Mouse (Mus musculus) kidney, adult 18-20 months (tissue): ENCODE measurements around the gene Slc25a51.

ENCODE experiments used
- DNase-seq: peaks from one replicate; pipeline ENCODE4 v3.0.0; 2021

The Slc25a51 gene

DNA sequence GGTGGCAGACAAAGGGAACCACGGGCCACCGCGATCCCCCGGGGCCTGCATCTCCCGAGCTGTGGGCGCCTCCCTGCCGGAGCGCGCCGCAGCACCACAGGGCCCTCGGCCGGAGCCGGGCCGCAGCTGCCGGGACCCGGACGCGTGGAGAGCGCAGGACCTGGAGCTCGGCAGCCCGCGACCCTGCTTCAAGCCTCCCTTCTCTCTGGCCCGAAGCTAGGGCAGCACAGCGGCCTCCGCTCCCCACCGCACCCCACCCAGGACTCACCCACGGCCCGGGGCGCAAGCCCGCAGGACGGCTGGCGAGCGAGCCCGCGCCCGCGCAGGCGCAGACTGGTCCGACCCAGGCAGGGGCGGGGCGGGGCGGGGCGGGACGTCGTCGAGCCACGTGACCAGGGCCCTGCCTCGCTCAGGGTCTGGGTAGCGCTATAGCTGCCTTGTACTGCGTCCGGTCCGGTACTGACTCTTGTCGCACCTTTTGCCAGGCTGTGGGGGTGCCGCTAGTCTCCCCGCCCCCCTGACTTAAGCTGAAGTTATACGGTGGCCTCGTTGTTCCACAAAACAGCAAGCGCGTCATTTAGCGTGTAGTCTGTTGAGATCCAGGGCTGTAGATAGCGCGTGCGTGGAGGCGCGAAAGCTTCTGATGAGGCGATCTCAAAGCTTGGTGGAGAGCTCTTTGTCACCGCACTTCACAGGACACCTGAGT, at the start of gene Slc25a51:
Gene Slc25a51 (minus strand): TSS at position 340 of the 706 bp plus-strand sequence.
- peak; percentile 87 for DNase-seq

GRCm38 (mm10) chr4:45457543-45457942, 49.0 kb upstream of the Slc25a51 start:
- DNase-seq = no peak

GRCm38 (mm10) chr4:45455001-45455400, 46.4 kb upstream of the Slc25a51 start:
- DNase-seq = no peak

- peak; percentile 86 for DNase-seq
Observed at GRCm38 (mm10) chr4:45453271-45453851, 44.8 kb upstream of the Slc25a51 start.

GRCm38 (mm10) chr4:45452569-45453111, 44.1 kb upstream of the Slc25a51 start:
- peak; percentile 81 for DNase-seq

DNA sequence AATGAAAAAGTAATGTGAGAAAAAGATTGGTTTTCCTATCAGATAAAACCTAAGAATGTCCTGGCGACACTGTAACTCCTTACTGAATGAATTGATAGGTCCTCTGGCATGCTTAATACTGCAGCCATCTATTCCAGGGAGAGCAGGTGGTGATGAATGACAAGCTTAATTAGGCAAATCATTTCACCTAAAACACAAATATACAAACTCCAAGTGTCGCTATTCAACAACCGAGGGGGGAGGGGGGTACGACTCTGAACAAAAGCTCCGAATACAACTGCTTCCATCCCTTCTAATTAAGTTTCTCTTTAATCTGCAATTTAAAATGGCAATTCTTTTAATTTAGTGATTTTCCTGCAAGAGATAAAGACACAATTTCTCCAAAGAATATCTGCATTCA, 40.4 kb upstream of the Slc25a51 start:
- DNase-seq = no peak

- no peak for DNase-seq
Observed at GRCm38 (mm10) chr4:45448481-45448880, 39.9 kb upstream of the Slc25a51 start.

DNA sequence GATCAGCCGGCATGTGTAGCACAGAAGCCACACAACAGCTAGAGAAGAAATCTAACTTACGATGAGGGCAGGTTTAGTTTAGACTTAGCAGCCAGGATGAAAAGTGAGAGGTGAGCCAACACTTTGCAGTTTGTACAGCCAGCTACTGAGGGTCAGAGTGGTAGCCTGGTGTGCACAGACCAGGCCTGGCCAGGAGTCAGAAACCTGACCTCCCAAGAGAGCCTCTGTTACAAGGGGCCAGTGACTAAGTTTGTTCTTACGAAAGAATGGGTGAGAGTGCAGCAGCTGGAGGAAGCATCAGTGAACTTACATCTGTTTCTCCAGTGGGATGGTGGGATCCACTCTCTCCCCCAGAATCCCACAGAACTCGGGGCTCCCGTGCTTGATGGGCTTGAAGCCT, 38.6 kb upstream of the Slc25a51 start:
- no peak for DNase-seq

GRCm38 (mm10) chr4:45445235-45445634, 36.7 kb upstream of the Slc25a51 start:
- DNase-seq = no peak

DNA sequence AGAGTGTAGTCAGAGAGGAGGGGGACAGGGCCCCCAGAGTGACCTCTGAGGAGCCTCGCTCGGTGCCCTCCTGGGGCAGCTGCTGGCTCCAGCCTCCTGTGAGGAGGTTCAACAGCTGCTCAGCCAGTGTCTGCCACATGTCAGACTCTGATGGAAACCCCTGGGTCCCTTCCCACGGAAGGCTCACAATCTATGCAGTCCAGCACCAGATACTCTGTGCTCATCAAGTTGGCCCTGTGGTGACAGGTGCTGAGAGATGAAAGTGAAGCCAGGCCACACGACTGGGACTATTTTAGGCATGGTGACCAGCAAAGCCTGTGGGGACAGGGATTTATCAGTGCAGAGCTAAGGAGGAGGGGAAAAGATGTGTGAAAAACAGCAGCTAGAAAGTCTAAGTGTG, 36.2 kb upstream of the Slc25a51 start:
- DNase-seq = no peak

GRCm38 (mm10) chr4:45443652-45444051, 35.1 kb upstream of the Slc25a51 start:
- peak; percentile 69 for DNase-seq

DNA sequence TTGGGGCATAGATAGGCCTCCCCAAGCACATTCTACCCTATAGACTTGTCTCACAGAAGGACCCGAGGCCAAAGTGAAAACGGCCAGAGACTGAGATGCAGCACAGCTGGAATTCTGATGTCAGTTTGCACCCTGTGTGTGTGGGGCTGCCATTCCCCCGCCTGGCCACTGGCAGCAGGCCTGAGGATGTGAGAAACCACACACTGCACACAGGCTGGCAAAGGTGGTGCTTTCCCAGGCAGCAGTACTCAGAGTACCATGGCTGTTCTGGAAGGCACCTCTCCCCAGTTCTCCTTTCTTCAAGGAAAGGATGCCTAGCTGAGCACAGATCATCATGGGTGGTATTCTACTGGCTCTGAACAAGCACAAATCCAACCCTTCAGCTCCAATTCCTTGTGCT, 33.7 kb upstream of the Slc25a51 start:
- no peak for DNase-seq

DNA sequence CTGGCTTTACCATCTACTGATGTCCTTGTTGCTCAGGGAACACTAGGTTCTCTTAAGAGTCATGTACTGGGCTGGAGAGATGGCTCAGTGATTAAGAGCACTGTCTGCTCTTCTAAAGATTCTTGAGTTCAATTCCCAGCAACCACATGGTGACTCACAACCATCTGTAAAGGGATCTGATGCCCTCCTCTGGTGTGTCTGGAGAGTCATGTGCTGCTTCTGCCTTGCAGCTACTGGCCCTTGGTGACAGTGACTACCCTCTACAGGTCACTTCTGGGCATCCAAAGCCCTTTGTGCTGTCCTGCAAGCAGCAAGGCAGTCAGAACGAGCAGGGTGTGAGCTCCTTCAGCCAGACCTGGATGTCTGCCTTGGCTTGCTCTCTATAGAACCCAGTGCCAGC, 33.2 kb upstream of the Slc25a51 start:
- no peak for DNase-seq

- DNase-seq = no peak
Observed at GRCm38 (mm10) chr4:45439281-45439680, 30.7 kb upstream of the Slc25a51 start.

GRCm38 (mm10) chr4:45437010-45437409, 28.4 kb upstream of the Slc25a51 start:
- no peak for DNase-seq

DNA sequence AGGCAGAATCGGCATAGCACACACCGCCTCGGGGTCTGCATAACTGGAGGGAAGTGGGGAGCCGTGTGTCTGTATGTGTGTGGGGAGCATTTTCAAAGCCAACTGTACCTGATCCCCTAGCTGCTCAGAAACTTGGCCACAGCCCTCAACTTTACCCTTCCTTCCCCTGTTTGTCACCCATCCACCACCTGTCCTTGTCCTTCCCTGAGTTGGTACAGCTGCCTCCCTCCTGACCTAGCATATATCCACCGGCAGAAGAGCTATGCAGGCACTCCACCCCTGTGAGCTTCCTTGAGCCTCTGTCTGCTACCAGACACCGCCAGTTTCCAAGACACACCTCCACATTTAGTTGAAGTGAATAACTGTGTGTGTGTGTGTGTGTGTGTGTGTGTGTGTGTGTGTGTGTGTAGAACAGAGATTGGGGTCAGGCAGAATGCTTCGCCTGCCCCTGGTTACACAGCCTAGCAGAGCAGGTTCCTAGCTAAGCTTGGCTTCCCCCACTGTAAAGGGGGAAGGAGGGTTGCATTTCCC, 27.9 kb upstream of the Slc25a51 start:
- no peak for DNase-seq

DNA sequence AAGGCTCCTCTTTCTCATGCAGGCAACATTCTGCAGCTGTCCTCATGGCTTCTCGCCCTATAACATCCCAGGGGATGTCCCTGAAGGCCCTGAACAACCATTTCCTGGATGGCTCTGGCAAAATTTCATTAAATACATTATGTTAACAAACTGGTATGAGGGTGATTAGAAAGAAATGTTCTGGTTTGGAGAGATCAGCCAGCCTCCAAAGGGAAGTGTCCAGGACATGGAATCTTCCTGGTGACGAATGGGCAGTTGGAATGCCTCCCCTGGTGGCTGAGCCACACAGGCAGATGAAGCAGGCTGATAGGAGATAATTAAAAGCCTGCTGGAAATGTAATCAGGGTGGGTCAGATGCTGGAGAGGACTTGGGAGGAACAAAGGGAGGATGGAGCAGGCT, 27.3 kb upstream of the Slc25a51 start:
- DNase-seq = no peak

DNA sequence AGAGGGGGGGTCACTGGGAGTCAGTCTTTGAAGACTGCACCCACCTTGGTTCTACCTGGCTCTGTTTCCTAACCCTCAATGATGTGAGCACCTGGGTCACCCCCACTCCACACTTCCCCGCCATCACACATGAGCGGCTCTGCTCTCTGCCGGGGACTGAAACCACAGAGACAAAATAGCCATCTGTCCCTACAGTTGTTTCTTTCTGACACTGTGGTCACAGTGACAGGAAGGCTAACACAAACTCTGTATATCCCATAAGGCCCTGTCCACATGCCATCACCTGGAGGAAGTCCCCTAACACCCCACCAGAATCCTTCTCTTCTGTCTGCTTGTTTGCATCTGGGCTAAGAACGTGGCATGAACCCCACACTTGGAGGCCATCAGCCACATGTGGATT, 26.1 kb upstream of the Slc25a51 start:
- no peak for DNase-seq

DNA sequence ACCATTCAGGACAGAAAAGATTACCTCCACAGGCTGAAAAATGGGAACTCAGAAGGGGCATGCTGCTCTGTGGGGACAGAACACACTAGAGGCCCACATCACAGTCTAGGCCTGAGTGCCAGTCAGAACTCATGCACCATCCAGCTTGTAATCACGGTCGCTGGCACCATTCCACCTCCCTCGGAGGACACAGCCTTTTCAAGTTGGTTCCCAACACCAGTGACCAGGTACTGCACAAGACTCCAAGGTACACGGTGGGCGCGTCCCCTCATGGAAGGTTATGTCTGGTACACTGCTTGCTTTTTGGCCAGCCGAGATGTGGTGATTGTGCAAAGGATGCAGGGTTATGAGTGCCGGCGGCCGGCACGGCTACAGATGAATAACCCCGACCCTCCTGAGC, 25.5 kb upstream of the Slc25a51 start:
- DNase-seq = peak; percentile 48

GRCm38 (mm10) chr4:45431806-45432205, 23.2 kb upstream of the Slc25a51 start:
- DNase-seq = no peak

DNA sequence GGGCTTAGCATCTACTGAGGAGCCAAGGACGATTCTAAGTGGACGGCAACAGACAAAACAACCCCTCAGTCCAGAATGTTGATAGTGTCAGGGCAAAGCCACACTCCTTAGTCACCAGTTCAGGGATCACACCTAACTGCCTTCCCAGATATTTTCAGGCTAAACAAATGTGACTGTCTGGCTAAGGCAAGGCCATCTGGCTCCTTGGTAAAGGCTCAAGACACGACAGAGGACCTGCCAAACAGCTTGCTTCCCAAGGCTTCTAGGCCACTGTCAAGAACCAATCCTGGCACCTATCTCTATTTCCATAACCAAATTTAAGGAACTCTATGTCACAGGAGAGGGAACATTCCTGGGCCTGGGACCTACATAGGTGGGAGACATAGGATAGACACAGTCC, 22.8 kb upstream of the Slc25a51 start:
- DNase-seq = no peak

DNA sequence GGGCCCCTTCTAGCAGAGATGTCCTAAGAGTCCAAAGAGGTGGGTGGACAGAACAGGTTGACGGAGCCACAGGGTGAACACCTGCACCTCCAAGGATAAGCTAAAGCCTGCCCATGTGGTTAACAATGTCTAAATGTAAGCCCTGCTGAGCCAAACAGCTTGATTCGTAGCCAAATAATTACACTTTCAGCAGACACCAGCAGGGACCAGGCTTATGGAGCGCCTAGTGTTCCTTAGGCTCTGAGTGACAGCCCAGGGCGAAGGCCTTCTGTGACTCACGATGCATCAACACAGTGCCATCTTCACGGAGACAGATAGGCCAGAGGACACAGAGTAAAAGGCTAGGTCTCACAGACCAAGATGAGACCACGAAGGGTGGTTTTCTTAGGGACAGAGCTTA, 20.9 kb upstream of the Slc25a51 start:
- no peak for DNase-seq

- DNase-seq = no peak
Observed at GRCm38 (mm10) chr4:45426724-45427457, 18.3 kb upstream of the Slc25a51 start.

- DNase-seq = no peak
Observed at GRCm38 (mm10) chr4:45423406-45423805, 14.8 kb upstream of the Slc25a51 start.
